Mouse (Mus musculus) CD4-positive naive resting alpha-beta T cell, adult 76 days (primary cell): ENCODE measurements around the gene Fam181a. TPM values are rescaled to one million over a fixed set of nuclear protein-coding genes. Genes with fewer than 3 reads are reported as not detected.

ENCODE experiments used
- total RNA-seq: library from RNA; stranded (reverse); gene quantifications from one replicate; pipeline ENCODE4 v1.2.4, GENCODE M21; 2023

Fam181a gene
- total RNA-seq: not detected

DNA sequence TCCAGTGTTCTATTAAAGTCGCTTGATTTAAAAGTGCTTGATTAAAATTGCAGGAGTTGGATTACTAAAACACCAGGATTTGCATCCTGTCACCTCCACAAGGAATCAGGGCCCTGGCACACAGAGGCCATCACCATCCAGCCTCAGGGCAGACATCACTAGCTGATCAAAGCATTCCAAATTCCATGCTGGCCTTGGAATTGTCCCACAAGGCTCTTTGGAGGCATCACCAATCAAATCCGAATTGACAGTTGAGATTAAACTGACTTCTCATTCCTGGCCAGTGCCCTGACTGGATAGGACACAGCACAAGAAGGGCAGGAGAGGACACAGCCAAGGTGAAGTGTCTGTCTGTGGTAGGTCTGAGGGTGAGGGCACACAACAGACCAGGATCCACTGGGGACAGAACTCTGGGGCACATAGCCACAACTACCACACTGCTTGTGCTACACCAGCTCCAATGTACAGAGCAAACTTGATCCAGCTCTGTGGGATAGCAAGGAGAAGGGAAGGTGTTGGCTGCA, at the start of gene Fam181a:
Gene Fam181a (plus strand): TSS at position 232 of the 524 bp plus-strand sequence.

GRCm38 (mm10) chr12:103355746-103356414, 45.1 kb downstream of the Fam181a start, which contains the start of gene Asb2:
Gene Asb2 (minus strand): TSS chr12:103356001.

Other genes starting within 250 kb of the Fam181a start
- not detected for gene Prima1, start 68.8 kb upstream of the Fam181a start, total RNA-seq
- 4.5 TPM for gene Asb2, start 45.0 kb downstream of the Fam181a start, total RNA-seq
- 2.4 TPM for gene Otub2, start 77.7 kb downstream of the Fam181a start, total RNA-seq
- 13.2 TPM for gene 9330161L09Rik, start 96.8 kb downstream of the Fam181a start, total RNA-seq
- gene Ddx24, start 114.9 kb downstream of the Fam181a start, total RNA-seq: 236 TPM
- 125 TPM for gene Ifi27, start 123.2 kb downstream of the Fam181a start, total RNA-seq
- gene Ifi27l2a, start 132.7 kb downstream of the Fam181a start, total RNA-seq: 214 TPM
- gene Ifi27l2b, start 146.2 kb downstream of the Fam181a start, total RNA-seq: not detected
- gene Ppp4r4, start 221.3 kb downstream of the Fam181a start, total RNA-seq: not detected